Mouse (Mus musculus) lung, postnatal 25 days (tissue): ENCODE data around the gene Agbl4.

Source experiments
- DNase-seq: peaks from one replicate; pipeline ENCODE4 v3.0.0; 2022; ENCODE audit warnings: low spot score

Agbl4 gene

DNA sequence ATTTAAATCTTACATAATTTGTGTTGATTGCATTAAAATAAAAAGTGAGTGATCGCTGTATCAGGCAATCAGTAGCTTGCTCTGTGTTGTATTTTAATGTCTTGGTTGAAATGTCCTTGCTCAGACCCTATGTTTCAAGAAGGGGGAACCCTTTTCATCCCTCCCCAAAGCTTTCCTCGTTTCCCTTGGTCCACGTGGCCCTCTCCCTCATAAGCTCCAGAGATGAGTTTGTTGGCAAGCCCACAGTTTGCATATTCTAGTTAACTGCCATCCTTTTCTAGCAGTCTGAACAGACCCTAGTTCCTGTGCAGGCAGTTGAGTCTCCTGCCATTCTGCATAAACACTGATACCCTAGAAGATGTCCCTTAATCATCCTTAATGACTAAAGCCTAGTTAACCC lies 1050.5 kb downstream of the Agbl4 start:
- DNase-seq, result no peak

DNA sequence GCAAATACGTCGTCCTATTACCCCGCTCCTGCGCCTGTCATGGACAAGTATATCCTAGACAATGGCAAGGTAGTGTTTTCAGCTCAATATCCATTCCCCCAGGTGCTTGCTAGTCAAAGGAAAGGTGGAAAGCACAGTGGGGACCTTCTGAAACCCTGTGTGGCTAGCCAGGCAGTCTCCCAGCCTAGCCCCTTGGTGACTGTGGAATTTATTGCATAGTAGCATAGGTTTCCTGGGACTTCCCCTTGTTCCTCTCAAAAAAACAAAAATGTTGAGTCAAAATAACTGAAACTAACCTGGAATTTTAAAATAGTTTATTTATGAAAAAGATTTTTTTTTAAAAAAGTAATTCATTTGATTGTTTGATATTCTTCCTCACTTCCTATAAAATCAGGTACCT lies 1051.1 kb downstream of the Agbl4 start:
- DNase-seq, result no peak

DNA sequence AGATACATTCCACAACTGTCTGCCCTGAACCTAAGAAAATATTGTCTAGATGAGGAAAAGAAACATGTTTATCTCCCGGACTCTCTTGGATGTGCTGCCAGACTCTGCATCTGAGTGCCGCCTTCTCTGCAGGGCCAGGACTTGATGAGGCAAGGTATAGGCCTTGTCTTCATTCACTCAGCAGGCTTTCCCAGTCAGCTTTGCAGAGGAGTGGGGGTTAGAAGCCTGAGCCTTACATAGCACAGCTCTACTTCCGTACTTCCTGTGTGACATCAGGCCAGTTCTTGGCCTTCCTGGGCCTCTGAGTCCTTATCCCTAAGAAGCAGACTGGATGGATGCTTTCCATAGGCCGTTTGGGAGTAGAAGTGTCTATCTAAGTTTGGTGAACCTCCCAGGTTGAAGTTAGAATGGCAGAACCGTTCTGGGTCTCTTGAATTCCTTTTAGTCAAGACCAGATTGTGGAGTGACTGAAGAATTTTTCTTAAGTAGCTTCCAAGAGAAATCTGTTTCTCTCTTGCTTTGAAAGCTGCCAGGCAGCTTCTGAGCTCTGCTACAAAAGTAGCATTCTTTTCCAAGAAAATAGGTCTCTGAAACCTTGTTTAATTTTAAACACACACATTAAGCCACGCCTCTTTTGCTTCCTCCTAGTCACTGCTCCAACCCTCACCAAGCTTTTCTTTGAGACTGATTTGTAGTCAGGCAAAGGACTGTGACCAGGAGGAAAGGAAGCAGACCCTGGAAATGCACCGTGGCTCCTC lies 1052.2 kb downstream of the Agbl4 start:
- no peak for DNase-seq

DNA sequence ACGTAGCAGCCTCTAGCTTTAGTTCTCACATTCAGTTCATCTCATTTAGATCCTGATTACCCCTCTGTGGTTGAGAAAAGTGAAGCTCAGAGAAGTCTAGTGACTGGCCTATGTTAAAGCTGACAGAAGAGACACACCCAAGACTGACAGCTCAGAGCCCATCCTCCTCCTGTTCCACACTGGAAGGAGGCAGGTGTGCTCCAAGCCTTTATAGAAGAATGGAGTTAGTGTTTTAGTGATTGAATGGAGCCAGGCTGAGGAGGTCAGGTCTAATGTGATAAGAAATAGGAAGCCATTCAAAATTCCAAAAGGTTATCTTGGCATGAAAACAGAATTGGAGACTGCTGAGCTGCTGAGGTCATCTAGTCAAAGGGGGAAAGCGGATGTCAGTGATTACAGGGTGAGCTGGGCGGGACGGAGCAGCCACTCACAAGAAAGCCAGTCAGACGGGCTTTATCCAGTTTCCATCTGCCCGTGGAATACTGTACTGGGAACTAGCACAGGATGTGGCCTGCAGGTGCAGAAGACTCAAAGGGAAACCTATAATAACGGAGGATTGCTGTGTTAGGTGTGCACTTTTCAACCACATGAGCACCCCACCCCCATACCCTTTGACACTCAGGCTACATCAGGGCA lies 1053.9 kb downstream of the Agbl4 start:
- peak; percentile 21 for DNase-seq

DNA sequence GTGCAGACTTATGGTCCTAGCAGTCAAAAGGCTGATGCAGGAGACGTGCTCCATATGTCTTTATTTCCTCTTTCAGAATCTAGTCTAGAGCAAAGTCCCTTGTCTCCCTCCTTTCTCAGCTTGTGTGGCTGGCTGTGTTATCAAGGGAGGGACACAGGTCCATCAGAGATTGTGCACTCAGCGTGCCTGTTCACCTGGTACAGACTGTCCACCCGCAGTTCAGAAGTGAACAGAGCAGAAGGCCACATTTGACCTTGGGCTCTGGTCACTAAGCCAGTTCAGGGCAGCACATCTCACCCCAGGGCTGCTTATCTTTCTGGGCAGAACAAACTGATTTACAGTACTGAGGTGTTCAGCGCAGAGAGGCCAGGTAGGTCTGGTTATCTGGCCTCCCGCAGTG lies 1054.7 kb downstream of the Agbl4 start:
- no peak for DNase-seq

DNA sequence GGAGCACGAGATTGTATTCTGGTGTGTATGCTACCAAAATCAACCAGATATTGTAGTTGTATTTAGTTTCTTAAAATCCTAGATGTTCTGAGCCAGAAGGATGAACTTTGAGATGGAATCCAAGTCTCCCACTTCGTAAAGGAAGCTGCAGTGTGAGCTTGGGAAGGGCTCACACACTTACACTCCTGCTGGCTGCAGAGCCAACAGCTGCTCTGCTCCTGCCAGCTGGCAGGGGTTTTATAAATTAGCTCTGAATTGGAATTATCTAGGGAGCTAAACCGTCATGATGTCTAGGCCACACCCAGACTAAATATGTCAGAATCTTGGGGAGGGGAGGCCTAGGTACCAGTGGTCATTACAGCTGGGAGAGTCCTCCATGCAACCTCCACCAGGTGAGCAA lies 1055.8 kb downstream of the Agbl4 start:
- no peak for DNase-seq

DNA sequence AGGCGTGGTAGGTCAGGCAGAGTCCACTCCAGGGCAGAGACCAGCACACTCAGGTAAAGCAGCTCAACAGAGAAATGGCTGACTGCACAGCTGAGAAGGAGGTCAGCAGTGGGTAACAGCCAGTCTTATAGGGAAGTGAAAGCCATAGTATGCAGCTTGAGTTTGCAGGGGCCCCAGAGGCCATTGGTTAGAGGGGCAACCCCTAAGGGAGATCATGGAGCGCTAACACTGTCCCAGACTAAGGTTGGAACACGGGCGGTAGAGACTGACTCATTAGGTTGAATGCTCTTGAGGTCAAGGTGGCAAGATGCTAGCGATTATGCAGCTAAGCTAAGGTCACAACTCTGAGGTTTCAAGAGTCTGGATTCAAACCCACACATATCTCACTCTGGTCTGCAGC lies 1058.2 kb downstream of the Agbl4 start:
- DNase-seq, result no peak

DNA sequence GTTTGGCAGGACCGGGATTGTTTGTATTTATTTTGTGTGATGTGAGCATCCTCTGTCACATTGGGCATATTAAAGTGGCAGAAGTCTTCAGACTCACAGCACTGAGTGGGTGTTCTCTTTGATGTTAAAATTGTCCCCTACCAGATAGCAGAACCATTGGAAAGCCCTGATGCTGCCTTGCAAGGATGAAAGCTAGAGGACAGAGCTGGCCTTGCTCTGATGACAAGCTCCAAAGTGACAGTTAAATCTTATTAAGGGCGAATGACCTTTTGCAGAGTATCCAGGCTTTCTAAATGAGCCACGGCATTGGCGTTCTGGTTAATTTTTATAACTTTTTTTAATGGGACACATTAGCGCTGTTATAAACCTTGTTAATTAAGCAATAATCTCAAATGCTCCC lies 1060.1 kb downstream of the Agbl4 start:
- no peak for DNase-seq

DNA sequence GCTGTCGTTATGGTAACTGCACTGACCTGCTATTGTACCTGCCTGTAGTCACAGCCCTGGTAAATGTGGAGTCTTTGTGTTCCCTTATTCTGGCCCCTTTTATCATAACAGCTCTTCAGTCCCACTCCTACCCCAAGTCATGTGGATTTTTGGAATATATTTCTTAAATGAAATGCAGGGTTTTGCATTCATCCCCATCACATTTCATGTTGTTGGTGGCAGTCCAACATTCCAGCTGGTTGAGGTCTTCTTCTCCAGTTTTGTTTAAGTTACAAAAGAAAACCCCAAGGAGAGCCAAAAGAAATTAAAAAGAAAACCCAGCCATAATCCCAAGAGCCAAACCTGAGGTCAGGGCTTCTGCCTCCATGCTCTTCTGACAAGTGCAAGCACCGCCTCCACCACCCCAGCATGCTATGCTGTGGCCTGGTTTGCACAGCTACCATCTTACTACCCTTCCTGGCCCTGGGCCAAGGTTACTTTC lies 1069.9 kb downstream of the Agbl4 start:
- no peak for DNase-seq

DNA sequence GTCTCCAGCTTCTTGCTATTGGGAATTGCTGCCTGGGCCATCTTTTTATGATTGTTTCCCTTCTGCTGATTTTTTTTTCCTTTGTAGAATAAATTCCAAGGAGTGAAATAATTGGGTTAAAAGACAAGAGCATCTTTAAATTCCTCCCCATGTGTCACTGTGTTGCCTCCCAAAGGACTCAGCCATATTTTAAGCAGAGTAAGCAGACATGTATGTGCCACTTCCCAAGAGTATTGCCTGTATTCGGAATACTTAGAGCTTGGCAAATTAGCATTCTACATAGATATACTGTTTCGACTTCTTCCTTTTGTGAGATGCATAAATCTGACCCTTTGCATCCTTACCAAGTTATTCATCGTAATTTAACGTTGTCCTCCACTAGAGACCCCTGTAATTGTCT lies 1070.3 kb downstream of the Agbl4 start:
- DNase-seq, result no peak

DNA sequence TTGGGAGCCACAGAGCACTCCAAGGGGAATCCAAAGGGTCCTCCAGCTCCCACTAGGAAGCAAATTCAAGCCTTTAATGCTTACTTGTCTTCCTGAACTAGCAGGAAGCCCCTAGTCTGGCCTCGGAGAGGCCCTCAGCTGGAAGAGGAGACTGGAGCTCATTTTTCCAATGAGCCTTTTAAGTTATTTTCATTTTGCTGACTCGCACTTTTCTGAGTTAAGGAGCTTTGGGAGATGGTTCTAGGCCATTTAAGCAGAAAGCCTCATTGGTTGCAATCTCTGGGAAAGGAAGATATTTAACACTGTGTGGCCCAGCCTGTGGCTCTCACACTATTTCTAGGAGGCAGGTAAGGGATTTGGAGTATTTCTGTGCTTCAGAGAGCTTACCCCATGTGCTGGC lies 1072.4 kb downstream of the Agbl4 start:
- no peak for DNase-seq

DNA sequence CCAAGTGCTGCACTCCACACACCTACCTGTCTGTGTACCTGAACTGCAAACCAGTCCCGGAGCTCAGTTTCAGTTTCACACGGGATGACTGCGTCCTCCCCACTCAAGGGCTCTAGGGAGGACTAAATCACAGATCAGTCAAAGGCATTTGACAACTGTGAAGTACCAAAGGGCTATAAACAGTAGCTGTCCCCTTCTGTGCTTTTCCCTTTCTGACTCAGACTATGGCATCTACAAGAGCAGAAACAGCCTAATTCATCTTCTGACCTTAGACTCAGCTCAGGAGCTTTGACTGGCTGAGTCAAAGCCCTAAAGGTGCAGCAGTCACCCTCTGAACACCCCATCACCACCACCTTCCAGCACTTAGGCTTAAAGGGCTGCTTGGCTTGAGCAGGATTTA lies 1074.3 kb downstream of the Agbl4 start:
- no peak for DNase-seq

DNA sequence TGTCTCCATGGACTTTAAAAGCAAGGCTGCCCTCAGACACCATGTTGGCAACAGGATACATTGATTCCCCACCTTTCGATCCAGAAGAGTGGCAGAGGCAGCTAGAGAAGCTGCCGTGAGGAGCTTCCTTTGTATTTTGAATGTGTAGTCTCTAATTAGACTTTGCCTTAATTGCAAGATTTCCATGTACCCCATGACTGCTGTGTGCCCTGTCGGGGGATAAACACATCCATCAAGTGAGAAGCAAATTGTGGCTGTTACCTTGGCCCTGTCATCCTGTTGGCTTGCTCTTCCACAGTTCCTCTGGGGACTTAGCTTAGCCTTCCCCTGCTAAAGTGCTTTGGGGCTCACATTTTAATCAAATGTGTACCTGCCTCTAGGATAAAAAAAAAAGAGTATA lies 1075.0 kb downstream of the Agbl4 start:
- no peak for DNase-seq

DNA sequence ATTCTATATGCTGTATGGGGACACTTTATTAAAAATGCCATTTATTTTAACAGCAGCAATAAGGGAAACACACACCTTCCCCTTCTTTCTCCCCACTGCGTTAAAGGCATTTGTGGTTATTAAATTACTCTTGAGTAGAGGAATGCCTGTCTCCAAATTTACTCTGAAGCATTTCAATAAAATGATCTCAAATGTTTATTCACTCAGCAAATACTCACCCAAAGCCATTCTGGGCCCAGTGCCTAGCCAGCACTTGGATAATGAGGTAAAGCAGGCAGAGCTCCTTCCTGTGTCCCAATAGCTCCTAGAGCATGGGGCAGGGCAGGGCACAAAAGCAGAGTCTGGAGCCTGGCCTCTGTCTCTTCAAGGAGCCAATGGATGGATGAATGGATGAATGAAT lies 1075.6 kb downstream of the Agbl4 start:
- DNase-seq, result peak; percentile 67

DNA sequence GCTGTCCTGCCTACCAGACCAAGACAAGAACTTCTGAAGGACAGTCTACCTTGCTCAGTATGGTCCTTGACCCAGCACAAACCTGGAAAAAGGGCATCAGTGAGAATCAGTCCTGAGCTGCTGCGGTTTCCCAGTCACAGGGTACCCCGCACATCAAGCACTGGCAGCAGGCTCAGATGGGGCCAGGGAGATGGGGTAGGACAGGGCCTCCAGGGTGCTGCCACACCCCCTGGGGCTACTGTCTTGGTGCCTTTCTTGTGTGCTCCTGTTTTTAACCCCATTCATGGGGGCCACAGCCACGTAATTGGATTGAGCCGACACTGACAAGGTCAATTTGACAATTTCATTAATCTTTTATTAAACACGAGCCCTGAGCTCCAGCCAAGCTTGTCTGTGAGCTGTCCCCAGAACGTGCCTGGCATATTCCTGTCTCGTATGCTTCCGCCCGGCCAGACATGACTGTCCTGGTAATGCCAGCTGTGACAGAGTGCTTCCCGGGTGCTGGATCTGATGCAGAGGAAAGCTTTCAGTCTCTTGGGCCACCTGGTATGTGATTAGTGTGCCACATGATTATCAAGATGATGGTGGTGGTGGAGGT lies 1078.0 kb downstream of the Agbl4 start:
- DNase-seq, result no peak

DNA sequence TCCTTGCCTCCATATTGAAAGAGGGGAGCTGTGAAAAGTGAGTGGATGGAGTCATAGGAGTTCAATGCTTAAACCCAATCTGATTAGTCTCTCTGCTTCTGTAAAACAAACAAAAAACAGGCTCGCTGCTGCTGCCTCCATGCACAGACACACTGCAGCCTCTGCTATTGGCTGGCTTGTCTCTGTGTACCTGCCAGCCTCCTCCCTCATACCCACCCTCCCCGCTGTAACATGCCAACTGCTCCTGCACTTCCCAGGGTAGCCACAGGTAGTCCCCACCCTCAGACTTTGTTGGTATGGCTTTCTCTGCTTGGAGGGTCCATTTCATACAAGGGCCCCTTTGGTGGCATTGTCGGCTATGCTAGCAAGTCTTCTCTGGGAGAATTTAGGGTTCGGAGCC lies 1080.0 kb downstream of the Agbl4 start:
- no peak for DNase-seq

DNA sequence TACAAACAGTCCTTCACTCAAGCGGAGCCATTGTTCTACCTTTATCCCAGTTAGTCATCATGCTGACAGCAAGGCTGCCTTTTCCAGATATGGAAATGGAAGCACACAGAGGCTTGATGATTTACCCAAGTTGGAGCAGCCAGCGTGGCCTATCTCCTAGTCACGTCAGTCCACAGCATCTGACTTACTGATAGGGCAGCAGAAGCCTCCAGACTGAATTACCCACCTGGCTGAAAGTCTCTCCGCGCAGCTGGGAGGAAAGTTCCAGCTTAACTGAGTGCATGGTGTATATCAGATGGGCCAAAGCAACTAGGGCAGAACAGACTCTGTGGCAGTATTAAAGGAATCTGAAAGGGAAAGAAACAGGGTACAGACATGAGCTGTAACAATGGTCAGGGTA lies 1086.0 kb downstream of the Agbl4 start:
- DNase-seq, result no peak

DNA sequence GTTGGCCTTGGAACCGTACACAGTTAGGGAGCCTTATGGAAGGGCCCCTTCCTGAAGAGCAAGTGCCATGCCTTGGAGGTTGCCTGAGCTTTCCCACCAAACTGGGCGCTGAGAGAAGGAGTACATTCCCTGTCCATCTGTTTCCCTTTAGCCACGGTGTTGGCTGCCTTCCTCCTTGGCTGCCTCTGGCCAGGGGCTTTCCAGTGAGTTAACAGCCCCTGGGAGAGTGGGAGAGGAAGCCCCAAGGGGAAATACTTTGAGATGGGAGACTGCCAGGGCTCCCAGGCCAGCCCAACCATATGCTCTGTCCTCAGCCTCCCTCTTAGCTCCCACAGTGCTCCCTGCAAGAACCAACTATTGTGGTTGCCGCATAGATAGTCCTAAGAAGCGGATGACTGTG lies 1087.7 kb downstream of the Agbl4 start:
- DNase-seq, result no peak

DNA sequence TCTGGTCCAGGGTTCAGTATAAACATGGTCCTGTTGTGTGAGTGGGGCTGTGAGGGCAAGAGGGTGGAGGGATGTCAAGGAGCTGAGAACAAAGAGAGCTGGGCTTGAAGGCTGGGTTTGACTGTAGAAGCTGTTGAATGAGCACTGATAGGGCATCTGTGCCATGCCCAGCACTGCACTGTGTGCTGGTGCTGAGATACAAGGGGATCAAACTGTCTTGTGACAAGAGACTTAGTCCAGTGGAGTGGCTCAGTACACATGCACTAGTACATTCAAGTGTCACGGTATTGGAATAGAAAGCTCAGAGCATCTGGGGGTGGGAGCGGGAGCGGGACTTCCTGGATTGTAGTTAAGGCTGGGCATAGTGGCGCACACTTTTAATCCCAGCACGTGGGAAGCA lies 1088.7 kb downstream of the Agbl4 start:
- no peak for DNase-seq

DNA sequence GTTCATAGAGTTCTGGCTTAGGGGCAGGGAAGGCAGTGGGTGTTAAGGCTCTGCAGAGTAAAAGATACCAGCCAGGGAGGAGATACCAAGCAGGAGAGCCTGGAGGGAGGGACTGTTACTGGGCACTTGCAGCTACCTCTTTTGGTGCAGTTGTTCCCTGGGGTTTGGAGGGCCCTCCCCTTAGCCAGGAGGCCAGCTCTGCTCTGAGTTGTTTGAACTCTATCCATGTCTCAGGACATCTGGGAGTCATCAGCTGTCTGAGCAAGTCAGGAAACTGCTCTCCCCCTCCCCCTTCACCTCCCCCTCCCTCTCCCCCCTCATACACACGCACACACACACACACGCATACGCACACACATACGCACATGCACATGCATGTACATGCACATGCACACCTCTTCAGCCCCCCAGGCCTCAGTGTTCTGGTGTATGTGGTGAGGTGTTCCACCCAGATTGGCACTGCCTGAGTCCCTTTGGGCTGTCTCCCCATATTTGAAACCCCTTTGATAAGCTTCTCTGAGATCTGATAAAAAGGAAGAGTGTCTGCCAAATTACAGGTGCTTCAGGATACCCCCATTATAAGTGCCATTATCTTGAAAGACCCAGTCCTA lies 1089.9 kb downstream of the Agbl4 start:
- no peak for DNase-seq

DNA sequence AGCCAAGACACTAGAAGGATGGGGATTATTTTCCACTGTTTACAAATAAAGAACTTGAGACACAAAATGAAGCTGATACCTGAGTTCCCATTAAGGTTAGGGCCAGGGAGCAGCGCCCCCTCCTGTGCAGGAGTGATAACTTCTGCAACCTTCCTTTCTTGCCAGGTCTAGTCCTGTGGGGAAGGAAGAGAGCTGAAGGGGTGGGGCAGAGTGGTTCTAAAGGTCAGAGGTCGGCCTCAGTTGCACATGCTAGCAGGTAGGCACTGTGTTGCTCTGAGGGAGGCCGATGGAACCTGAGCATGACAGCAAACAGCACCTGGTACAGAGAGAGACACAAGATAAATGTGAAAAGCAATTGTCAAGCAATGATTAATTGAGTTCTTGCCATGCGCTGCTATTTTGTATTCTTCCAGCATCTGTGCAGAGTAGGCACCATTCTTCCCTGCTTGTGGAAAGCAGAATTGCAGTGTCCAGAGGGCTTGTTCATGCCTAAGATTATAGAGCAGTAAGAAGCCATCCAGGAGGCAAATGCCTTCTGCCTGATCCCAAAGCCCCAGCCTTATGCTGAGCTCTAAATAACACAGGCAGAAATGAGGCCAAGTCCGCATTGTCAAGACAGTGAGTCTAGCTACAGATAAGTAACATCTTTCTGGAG lies 1096.4 kb downstream of the Agbl4 start:
- no peak for DNase-seq

DNA sequence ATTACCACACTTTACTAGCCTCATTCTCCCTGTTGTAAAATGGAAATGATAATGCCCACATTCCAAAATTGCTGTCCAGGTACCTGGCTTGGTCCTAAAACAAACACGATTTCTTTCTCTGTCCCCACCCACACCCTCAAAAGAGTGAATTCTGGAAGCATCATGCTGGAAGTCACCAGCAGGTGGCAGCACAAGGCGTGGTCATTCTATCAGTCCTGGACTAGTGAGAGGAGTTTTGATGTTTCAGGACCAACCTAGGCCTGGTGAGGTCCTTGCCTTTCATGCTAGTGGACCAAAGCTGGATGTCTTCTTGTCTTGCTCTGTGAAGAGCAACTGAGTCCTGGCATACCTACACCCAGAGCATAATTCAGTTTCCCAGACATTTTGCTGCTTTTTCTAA lies 1098.5 kb downstream of the Agbl4 start:
- peak; percentile 59 for DNase-seq

DNA sequence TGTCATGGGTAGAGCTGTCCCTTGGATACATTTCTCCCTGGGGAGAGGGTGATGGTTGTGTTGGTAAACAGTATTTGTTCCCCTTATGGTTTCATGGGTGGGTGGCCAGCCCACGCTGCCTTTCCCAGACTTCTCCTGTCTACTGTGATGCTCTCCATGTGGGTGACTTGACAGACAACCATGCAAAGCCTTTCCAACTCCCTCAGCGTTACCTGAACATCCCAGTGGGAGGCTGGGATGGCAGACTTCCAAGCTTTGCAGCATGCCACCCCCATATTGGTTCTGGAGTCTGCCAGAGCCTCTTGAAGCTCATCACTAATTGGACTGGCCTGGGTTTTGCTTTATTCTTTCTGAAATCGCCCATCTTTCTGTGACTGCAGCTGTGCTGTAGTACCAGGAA lies 1101.3 kb downstream of the Agbl4 start:
- DNase-seq, result no peak
